Mouse (Mus musculus): ENCODE data around the gene Sytl2. TPM values are rescaled to one million over a fixed set of nuclear protein-coding genes. Genes with fewer than 3 reads are reported as not detected.

The Sytl2 gene
- total and polyA plus RNA-seq, 3 experiments: not detected

DNA sequence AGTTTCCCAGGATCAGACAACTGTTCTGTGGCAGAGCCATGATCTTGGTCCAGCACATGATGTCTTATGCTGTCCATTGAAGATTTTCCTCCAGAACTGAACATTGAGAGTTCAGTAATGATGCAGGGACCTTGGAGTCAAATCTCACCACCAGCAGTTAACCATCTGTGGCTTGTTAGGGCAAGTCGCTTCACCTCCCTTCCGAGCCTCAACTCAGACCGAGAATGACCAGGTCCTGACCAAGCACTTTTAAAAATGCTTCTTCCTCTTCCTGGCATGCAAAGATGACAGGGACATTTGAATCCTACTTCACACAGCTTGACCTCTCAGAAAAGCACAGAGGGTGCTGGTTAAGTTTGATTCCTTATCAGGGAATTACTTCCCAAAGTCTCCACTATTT is 50.1 kb downstream of the Sytl2 start:
- DNase-seq (ENCODE audit: low read depth, low spot score): no peak
- H3K79me2 ChIP-seq (ENCODE audit: control insufficient read depth, insufficient read depth, low read length, poor library complexity): no peaks in the 10 kb centered on the region
- H3K27me3 ChIP-seq (ENCODE audit: control insufficient read depth in 1 of 2, insufficient read depth in 2 of 2, low read length in 2 of 2): no peaks in the 10 kb centered on the region
- no peaks in the 10 kb centered on the region for H3K9me3 ChIP-seq (replicated peaks; ENCODE audit: insufficient read depth, low read length)
- no peak overlapping the region for H3K9ac ChIP-seq (ENCODE audit: control insufficient read depth, low read depth, low read length, poor library complexity, severe bottlenecking)
- no peak overlapping the region for H3K27ac ChIP-seq (ENCODE audit: control insufficient read depth, low read depth, low read length)
- no peak for TF ChIP-seq GATA1 (IDR thresholded peaks at IDR 0.05; ENCODE audit: low read depth, low read length)
- no peak for TF ChIP-seq RAD21 (IDR thresholded peaks at IDR 0.05; ENCODE audit: low read depth, low read length)
- TF ChIP-seq POLR2A (IDR thresholded peaks at IDR 0.05; ENCODE audit: control insufficient read depth in 1 of 2, insufficient read depth in 1 of 2, low read depth in 1 of 2, low read length in 2 of 2, poor library complexity in 1 of 2): no peak
- TF ChIP-seq CHD1 (IDR thresholded peaks at IDR 0.05; ENCODE audit: low read depth, low read length): no peak
- TF ChIP-seq MAX (IDR thresholded peaks at IDR 0.05; ENCODE audit: low read length): no peak
- no peak for TF ChIP-seq MAZ (IDR thresholded peaks at IDR 0.05; ENCODE audit: low read depth, low read length)
- TF ChIP-seq BHLHE40 (IDR thresholded peaks at IDR 0.05; ENCODE audit: borderline replicate concordance, low read depth, low read length): no peak
- TF ChIP-seq GABPA (IDR thresholded peaks at IDR 0.05; ENCODE audit: low read depth, low read length): no peak
- TF ChIP-seq MYB (IDR thresholded peaks at IDR 0.05; ENCODE audit: low read depth, low read length): no peak
- no peak for TF ChIP-seq ZNF384 (IDR thresholded peaks at IDR 0.05; ENCODE audit: low read depth, low read length)
- no peak for TF ChIP-seq TAL1 (IDR thresholded peaks at IDR 0.05; ENCODE audit: low read length)
- TF ChIP-seq ZMIZ1 (IDR thresholded peaks at IDR 0.05; ENCODE audit: low read depth, low read length): no peak
- TF ChIP-seq UBTF (IDR thresholded peaks at IDR 0.05; ENCODE audit: borderline replicate concordance, insufficient read depth, low read depth, low read length): no peak
- no peak for TF ChIP-seq MXI1 (IDR thresholded peaks at IDR 0.05; ENCODE audit: low read depth, low read length)
- no peak for TF ChIP-seq TBP (IDR thresholded peaks at IDR 0.05; ENCODE audit: low read depth, low read length)
- H3K36me3 ChIP-seq (ENCODE audit: control insufficient read depth in 1 of 2, insufficient read depth in 2 of 2, low read length in 2 of 2): no peaks in the 10 kb centered on the region
- no peak overlapping the region for H3K4me3 ChIP-seq (ENCODE audit: control insufficient read depth in 1 of 2, insufficient read depth in 1 of 2, low read depth in 2 of 2, low read length in 2 of 2)
- no peaks in the 10 kb centered on the region for H3K4me1 ChIP-seq (ENCODE audit: control insufficient read depth in 1 of 2, insufficient read depth in 2 of 2, low read length in 2 of 2)

DNA sequence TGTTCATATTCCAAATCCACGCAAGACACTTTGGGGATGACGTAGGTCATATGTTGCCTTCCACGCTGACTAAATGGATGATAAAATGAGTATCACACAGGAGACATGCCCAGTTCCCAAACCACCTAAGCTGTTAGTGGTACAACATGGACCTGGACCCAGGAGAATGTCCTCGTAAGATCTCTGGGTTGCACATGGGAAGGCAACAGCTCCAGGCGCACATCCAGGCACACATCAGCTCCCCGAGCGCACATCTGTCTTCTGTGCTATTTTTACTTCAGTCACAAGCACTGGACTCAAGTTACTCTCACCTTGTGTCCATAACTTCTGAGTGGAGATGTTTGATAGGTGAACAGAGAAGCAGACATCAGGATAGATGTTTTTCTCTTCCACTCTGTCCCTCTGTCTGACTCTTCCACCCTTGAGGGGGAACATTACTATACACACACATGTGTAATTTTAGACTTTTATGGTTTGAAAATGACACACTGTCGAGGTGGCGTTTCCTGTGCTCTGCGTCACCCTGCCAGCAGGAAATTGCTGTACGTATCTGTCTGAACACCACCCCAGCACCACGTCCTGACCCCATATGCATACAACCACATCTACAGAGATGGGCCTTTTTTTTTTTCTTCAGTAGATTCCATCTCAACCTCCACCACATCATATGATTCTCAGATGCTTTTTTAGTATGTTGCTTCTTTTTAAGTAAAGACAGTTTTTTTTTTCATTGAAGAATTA is 51.6 kb downstream of the Sytl2 start:
- TF ChIP-seq E2F4 (IDR thresholded peaks at IDR 0.05; ENCODE audit: borderline replicate concordance, low read depth, low read length) (no peak), BHLHE40 (IDR thresholded peaks at IDR 0.05; ENCODE audit: borderline replicate concordance, low read depth, low read length) (no peak), JUND (IDR thresholded peaks at IDR 0.05; ENCODE audit: low read depth, low read length) (no peak), CHD2 (IDR thresholded peaks at IDR 0.05; ENCODE audit: low read length) (no peak), ZNF384 (IDR thresholded peaks at IDR 0.05; ENCODE audit: low read depth, low read length) (no peak)
- no peaks in the 10 kb centered on the region; a peak in 1 of 4 replicates for H3K27me3 ChIP-seq (ENCODE audit: control insufficient read depth in 1 of 2, insufficient read depth in 2 of 2, low read length in 2 of 2)
- H3K9me3 ChIP-seq (replicated peaks; ENCODE audit: insufficient read depth, low read length): no peaks in the 10 kb centered on the region
- H3K9ac ChIP-seq (ENCODE audit: control insufficient read depth, low read depth, low read length, poor library complexity, severe bottlenecking): no peak overlapping the region
- DNase-seq (ENCODE audit: low read depth, low spot score): no peak
- H3K79me2 ChIP-seq (ENCODE audit: control insufficient read depth, insufficient read depth, low read length, poor library complexity): no peaks in the 10 kb centered on the region
- H3K4me1 ChIP-seq (ENCODE audit: control insufficient read depth in 1 of 2, insufficient read depth in 2 of 2, low read length in 2 of 2): no peaks in the 10 kb centered on the region
- H3K27ac ChIP-seq (ENCODE audit: control insufficient read depth, low read depth, low read length): no peak overlapping the region
- H3K4me3 ChIP-seq (ENCODE audit: control insufficient read depth in 1 of 2, insufficient read depth in 1 of 2, low read depth in 2 of 2, low read length in 2 of 2): no peak overlapping the region
- no peaks in the 10 kb centered on the region for H3K36me3 ChIP-seq (ENCODE audit: control insufficient read depth in 1 of 2, insufficient read depth in 2 of 2, low read length in 2 of 2)
